Mouse (Mus musculus): ENCODE measurements around the gene Ccr6.
"Not testable (repeated sequence)": the region's sequence is repeated elsewhere in the genome, so short reads cannot be mapped to it uniquely, and the experiment has no call there.

Gene Ccr6

DNA sequence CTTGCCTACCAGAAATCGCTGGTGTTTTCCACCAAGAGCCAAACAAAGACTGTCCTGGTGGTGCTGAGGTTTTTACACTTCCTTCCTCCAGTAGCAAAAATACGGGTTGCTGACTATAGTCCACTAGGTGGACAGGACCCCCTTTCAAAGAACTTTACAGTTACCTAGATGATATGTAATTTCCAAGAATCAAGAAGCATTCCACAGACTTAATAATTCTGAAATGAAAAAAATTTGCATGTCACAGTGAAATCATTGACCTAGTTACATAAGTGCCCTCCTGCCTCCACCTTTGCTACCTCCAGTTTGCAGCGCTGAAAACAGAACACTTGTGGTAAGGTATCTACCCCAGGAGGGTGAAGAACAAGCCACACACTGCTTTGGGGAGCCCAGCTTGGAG is at the start of gene Ccr6:
Gene Ccr6, plus strand, starts transcription at position 301 of the 400 bp plus-strand sequence.
- DNase-seq (ENCODE audit: low spot score), result no peak

DNA sequence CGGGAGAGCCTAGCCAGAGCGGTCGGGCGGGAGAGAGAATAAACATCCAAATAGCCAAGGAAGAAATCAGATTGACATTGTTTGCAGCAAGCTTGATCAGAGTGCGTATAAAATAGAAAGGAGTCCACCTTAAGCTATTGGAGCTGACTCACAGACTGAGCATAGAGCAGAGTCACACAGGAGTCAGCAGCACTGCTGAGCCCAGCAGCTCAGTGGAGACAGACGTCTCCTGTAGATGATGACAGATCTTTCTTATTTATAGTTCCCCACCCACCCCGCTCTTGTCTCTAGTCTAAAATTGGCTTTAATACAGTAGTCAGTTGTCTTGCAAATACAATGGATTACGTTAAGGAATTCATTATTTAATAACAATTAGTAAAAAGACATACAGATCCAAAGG is 42.2 kb upstream of the Ccr6 start:
- no peak for DNase-seq (ENCODE audit: low spot score)

DNA sequence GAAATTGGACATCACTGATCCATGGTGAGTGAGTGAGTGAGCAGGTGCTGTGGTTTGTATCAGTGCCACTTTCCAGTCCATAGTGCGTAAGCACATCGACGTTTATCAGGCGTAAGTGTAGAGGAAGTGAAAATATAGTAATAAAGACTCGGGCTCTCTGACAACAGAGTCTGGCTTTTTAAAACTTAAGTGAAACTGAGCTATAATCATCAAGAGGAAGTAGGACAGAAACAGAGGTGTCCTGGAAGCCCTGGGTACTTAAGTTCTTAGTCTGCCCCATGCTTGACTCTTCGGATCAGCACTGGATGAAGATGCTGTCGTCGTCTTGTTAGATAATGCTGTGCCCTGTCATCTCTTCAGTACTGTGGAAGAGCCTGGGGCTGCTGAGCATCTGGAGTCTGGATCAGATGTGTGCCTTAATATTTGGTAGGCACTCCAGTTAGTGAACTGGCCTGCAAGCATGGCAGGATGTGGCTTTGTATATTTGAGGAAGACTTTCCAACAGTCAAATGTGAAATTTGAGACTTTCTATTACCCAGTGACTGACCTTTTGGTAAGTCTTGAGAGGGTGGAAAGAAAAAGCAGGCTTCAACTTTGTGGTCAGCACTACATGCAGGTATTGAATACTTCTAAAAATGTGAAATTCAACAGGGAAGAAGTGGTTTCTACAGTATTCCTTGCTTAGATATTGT is 40.0 kb upstream of the Ccr6 start:
- DNase-seq (ENCODE audit: low spot score), result no peak

DNA sequence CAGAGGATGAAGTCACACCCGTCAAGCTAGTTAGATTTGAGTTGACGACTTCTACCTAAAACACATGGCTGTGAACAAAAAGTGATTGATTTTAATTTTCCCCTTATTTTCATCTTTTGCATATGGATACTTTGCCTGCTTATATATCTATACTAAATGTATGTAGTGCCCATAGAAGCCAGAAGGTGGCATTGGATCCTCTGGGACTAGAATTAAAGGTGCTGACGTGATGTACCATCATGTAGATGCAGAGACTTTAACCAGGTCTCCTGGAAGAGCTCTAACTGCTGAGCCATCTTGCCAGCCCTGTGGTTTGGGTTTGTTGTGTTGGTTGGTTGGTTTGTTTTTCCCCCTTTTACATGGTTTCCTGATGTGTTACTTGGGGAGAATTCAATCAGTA is 38.2 kb upstream of the Ccr6 start:
- DNase-seq (ENCODE audit: low spot score), result no peak

DNA sequence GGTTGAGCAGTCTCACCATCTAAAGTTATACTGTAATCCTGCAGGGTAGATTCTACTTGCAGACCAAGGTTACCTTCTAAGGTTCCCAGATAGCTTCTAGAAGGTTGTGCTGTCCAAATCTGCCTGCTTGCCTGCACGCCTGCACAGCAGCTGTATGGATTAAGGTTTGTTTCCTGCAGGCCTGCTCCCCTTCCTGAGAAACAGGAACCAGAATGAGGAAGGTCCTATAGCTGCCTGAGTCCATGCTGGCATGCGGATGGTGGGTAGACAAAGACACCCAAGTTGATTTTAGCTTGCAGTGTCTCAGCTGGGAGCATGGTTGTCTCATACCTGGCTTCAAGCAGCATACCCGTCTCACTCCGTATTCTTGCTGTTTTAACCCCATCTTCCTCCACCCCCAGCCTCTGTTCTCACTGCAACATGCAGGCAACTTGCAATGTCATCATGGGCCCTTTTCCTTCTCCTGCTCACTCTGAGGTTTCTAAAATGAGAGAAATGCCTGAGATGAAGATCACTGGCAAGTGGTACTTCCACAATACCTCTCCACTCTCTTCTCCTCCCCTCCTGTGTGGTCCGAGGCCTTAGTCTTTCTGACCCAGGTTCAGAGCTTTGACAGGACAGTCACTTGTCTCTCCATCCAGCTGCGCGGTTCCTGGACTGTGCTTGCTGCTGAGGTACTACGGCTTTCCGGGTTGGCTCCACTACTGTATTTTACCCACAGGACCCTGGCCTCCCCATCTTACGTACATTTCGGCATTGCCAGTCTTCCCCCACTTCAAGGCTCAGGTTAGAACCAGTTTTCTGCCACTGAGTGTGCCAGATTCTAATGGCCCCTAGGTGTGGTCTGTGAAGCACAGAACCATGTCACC is 36.5 kb upstream of the Ccr6 start:
- DNase-seq (ENCODE audit: low spot score), result no peak

DNA sequence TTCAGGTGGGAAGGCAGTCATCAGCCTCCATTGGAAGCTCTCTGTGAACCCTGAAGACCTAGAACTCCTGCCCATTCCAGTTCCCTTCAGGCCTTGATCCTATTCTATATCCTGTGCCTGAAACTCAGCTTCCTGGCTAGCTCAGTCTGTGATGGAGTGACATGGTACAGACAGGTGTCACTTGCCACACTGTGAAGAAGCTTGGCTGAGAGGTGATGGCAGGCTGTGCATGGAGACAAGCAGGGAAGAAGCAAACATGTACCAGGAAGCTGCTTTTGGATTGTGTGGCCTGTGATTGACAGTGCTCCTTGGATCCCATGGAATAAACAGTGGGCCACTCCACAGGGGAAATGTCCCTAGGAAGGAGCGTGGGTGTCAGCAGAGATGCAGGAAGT is 35.9 kb upstream of the Ccr6 start:
- DNase-seq (ENCODE audit: low spot score), result no peak

DNA sequence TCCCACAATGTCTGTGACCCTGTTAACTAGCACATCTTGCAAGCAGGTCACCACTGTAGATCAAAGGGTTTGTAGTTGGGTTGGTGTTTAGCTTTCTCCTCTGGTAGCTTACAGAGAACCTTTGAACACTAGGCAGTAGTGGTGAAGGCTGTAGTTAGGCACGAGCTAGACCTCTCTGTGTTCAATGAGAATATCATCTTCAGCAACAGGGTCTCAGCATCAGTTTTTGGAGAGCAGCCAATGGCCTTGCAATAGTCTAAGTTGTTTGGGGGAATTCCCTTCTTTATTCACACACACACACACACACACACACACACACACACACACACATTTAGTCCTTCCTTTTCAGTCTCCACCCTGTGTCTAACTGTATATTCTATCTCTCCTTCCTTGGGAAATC is 32.4 kb upstream of the Ccr6 start:
- no peak for DNase-seq (ENCODE audit: low spot score)

DNA sequence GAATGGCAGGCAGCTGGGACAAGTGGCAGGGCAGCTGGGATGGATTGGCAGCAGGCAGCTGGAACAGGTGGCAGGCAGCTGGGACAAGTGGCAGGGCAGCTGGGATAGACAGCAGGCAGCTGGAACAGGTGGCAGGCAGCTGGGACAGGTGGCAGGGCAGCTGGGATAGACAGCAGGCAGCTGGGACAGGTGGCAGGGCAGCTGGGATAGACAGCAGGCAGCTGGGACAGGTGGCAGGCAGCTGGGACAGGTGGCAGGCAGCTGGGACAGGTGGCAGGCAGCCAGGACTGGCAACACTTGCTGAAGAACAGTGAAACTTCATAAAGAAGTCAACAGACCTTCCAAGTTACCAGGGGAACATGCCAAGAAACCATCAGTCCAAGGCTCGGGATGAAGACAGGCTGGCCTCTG is 30.6 kb upstream of the Ccr6 start:
- not testable (repeated sequence) for DNase-seq (ENCODE audit: low spot score)

DNA sequence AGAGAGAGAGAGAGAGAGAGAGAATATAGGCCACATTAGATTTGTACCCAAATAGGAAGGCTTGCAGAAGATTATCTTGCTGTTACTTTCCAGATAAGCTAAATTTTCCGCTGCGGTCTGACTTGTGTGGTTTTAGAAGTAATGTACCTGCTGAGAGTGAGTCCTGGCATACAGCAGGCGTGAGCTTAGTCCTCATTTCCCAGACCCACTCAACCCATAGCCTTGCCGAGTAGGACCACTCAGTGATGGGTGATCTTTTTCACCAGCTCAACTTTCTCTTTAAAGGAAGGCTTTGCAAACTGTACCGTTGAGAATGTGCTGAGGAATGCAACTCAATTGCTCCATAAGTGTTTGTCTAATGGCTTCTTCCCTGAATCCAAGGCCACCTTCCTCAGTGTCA is 29.2 kb upstream of the Ccr6 start:
- no peak for DNase-seq (ENCODE audit: low spot score)

DNA sequence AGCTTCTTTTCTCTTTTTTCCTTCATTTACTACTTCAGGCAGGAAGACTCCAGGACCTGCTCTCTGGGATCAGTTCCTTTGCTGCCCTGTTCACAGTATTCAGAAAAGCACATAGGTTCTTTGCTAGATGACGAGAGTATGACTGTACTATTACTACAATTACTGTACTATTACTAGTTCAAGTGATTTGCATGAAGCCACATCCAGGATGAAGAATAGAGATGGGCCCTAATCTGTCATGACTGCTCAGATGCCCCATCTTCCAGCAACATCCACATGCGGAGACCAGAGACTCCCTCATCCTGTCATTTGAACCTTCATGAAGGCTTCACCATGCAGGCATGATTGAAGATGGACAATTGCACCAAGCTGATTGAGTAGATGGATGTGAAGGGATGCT is 26.1 kb upstream of the Ccr6 start:
- DNase-seq (ENCODE audit: low spot score), result no peak

DNA sequence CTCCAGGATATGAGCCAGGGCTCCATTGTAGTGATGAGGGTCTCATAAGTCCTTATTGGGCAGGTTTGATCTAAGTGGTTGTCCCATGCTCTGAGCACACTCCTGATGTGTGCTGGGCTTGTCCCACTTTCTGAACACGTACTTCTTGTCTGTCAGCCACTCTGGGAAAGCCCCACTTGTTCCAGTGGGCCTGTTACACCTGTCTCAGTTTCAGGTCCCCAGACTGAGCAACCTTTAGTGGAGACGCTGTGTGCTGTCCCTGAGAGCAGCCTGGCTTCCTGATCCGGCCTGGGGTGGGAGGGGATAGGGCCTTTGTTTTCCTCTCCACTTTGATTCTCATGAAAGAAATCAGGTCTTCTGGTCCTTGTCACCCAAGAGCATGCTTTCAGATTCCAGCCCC is 25.7 kb upstream of the Ccr6 start:
- no peak for DNase-seq (ENCODE audit: low spot score)

DNA sequence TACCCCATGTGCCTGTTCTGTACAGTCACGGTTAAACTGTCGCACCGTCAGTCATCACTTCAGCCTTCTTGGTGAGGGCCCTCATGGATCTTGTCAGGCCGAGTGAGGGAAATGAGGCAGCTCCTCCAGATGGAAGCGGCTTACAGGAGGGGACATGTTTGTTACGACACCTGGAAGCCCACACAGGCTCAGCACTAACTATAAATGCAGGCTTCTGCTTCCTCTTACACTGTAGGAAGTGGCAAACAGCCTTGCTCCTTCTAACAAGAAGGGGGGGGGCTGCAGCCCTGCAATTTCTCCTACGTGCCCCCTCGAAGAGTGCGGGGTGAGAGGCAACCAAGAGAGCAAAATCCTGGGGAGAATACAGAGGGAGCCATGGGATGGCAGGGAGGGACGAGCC is 25.2 kb upstream of the Ccr6 start:
- no peak for DNase-seq (ENCODE audit: low spot score)

DNA sequence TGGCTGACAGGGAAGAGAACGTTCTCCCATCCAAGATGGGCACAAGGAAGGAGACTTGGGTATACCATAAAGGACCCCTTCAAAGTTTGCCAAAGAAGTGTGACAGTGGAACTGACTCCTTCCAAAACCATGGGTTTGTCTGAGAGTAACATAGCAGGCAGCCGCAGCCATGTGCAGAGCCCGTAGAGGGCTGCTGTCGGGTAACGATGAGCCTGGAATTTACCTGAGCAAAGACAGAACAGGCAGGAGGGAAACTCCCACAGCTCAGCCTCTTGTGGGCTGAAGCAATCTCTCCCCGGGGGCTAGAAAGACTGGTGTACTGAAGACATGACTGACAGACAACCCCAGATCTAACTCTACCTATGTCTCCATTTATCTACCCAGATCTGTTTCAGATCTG is 24.4 kb upstream of the Ccr6 start:
- DNase-seq (ENCODE audit: low spot score), result no peak

DNA sequence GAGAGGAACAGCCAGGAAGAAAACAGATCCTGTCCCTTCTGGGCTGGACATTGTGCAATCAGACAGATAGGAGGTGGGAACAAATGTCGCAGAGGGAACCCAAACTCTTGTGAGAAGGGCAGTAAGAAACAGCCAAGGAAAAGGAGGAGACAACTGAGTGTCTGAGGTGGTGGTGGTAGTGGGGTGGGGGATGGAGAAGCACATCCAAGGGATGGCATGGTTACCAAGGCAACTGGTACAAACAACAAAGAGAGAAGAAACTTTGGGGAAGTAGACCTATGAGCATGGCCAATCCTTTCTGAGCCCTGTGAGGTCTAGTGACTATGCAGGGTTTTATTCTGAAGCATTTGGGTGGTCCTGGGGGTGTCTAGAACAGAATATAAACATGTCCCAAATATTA is 21.5 kb upstream of the Ccr6 start:
- DNase-seq (ENCODE audit: low spot score), result no peak

DNA sequence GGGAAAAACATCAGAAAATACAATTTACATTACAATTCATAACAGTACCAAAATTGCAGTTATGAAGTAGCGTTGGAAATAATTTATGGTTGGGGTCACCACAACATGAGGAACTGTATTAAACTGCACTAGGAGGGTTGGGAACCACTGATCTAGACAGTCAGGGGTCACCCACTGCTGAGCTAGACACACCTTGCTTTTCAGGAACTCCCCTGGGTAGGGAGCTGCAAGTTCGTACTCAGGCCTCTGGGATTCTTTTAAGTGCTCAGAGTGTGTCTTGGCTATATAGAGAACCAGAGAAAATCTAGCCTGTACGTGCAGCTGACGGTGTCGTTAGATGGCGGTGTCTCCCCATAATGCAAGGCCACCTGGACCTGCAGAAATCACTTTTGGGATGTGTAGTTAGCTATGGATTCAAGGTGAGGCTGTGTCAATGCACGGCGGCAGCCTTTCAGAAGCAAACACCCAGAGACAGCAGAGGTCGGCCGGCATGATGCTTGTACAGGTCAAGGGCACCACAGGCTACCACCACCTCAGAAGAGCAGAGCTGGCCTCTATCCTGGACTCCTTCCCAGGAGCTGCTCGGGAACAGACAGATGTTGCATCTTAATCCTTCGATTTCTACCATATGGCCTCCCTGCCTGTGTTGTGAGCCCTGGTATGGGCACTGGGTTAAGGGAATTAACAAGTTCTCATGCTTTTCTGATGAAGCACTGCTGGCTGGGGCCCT is 20.7 kb upstream of the Ccr6 start:
- no peak for DNase-seq (ENCODE audit: low spot score)

DNA sequence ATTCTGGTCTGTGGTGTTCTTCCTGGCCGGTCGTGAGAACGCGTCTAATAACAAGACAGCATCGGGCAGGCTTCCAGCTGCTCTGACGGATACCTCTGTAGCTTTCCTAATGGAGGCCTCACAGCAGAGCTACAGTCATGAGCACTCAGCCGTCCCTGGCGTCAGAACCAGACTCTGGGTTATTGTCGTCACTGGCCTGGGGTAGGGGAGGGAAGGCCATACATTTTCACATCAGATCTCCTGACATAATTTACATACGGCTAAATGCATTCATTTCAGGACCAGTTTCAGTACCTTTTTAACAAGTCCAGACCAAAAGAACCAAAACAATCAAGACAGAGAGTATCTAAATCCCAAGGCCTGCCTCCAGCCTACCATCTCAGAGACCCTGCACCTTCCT is 12.6 kb upstream of the Ccr6 start:
- no peak for DNase-seq (ENCODE audit: low spot score)

DNA sequence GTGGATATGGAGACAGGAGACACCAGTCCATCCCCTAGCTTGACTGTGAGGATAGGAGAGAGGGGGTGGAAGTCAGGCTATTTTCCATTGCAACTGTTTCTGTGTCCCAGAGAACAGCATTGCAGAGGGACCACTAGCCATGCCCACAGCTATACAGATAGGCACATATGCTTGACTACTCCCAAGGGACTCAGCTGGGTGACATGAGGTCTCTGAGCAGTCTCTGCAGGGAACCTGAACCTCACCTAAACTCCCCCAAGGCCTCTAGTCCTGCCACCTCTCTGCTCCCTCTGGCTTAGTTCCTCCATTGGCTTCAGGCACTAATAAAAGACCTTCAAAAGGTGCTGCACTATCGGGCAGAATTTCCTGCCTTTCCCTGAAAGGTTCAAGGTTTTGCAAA is 11.8 kb upstream of the Ccr6 start:
- no peak for DNase-seq (ENCODE audit: low spot score)

DNA sequence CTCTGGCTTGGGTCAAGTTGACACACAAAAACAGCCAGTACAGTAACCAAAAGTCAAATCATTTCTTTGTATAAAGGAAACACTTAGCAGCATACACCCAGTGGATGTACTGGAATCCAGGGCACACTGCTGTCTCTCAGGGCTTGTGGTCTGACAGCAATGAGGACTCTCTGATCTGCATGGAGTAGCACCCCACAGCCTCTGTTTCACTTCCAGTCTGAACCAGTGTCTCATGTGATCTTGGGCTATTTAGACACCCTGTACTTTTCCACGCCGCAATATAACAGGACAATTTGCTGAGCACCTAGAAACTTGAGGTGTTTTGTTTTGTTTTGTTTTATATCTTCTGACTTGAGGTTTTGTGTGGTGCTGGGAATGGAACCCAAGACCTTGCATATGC is 10.7 kb upstream of the Ccr6 start:
- no peak for DNase-seq (ENCODE audit: low spot score)

DNA sequence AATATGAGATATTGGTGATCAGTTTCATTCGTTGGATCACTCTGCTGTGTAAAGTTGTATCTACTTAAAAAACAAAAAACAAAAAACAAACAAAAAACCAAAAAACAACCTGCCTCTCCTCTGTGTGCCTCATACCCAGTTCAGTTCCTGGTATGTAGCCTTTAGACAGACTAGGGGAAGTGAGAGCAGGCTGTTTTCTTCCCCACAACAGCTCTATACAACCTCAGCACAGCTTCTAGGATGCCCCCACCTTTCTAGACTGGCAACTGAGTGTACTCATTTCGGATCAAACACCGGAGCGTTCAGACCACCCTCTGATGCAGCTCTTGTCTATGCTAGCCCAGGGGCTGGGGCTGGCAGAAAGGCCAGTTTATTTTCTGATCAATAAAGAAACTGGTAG is 10.1 kb upstream of the Ccr6 start:
- DNase-seq (ENCODE audit: low spot score), result no peak

DNA sequence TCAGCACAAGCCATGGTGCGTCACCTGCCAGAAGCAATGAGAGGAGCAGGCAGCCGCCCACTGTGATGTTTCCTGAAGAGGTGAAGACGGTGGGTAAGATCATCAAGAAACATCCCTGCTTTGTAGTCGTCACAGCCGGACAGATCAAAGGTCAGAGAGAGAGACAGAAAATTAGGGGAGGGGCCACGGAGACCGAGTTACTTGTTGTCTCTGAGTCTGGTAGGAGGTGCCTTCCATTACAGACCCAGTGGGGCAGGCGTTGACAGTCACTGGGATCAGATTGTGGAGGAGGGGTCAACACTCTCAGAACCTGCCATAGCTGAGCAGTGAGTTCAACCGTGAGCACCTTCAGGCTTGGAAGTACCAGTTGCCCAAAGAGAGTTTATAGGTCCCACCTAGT is 7.2 kb upstream of the Ccr6 start:
- peak; percentile 46 for DNase-seq (ENCODE audit: low spot score)

DNA sequence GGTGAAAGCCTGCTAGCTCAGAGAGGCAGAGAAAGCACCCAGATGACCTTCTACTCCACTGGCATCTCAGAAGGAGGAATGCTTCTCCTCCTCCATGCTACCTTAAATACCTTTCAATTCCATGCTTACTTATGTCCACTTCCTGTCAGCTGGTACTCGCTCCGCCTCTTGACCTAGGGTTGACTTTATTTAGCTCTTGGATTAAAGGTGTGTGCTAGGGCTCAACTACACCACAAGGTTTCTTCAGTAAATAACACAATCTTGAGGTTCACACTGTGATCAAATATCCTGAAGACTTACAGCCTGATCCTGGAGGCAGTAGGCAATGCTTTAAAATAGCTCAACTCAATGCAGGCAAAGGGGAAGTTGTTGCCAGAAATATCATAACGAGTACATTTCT is 6.2 kb upstream of the Ccr6 start:
- DNase-seq (ENCODE audit: low spot score), result no peak

DNA sequence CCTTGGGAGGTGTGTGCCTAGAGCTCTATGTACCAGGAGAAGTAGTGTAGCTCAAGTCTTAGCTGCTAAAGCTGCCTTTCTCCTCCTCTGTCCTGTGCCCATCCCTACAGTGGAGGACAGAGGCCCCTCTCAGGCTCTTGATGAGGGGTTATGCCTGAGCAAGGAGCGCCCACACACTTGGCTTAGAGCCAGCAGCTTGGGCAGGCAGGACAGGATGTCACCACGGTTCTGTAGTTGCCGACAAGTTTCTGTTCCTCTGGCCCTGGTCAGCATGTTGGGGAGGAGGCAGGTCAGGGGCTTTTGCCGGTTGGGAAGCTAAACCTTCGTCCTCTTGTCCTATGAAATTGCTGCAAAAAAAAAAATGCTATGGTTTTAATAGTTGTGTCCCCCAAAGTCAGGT is 3.8 kb upstream of the Ccr6 start:
- DNase-seq (ENCODE audit: low spot score), result no peak

DNA sequence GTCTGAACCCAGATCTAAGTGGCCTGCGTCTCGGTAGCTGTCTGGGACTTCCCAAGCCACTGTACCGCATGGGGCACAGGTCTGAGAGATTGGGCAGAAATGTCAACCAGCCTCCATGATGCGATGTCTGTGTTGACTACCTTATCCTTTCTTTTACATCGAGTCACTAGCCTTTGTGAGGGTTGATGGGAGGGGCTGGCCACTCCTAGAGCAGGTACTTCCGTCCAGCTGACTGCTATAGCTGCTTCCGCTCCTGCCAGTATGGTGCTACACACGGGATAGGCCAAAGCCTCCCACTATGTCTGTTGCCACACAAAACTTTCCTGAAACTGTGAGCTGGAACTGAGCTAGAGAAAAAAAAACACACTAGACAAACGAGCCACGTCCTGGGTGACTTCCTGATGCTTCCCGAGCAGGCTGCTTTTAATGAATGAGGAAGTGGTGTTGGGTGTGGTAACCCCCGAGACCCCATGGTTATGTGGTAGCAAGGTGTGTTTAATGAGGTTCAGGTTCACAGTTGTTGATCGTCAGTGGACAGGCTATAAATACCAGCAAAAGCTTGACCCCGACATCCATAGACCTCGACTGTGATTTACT is 2.1 kb upstream of the Ccr6 start:
- DNase-seq (ENCODE audit: low spot score), result no peak

Measured in yolk sac, embryonic 10.5 days (tissue).